Mouse (Mus musculus) frontal cortex, postnatal 25 days (tissue): Measurements from ENCODE around the gene Itsn2.
"Not testable (repeated sequence)": the region's sequence is repeated elsewhere in the genome, so short reads cannot be mapped to it uniquely, and the experiment has no call there.

Source experiments
- DNase-seq, 2 experiments: peaks; one replicate each; pipeline ENCODE4 v3.0.0; 2022; ENCODE audit warnings: low spot score in 2 of 2

Gene Itsn2

DNA sequence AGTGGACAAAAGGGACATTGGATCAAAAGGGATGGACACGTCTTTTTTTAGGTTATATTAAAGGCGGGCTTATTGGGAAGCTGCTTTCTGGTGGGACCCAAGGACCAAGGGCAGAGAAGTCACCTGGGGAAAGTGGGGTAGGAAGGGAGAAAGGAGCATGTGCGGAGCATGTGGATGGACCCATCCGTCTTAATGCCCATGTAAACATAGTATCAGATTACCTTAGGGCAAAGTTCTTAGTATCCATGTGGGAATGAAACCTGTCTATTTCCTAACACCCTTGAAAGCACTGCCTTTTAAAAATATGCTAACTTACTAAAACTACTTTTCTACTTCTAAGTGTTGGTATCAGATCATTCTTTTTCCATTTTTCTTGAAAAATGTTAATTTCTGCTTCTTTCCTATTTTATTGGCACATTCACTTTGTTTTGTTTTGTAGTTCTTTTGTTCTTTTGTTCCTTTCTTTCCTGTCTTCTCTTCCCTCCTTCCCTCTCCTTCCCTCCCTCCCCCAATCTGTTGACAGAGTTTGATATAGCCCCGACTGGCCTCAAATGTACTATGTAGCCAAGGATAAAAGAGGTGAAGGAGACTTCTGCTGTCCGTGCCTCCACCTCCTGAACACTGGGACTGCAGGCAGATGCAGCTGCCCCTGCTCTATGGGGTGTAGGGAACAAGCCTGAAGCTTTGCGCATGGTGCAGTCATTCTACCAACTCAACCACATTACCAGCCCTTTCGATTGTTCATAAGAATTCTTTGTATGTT lies 6.4 kb downstream of the Itsn2 start:
- no peak for DNase-seq

DNA sequence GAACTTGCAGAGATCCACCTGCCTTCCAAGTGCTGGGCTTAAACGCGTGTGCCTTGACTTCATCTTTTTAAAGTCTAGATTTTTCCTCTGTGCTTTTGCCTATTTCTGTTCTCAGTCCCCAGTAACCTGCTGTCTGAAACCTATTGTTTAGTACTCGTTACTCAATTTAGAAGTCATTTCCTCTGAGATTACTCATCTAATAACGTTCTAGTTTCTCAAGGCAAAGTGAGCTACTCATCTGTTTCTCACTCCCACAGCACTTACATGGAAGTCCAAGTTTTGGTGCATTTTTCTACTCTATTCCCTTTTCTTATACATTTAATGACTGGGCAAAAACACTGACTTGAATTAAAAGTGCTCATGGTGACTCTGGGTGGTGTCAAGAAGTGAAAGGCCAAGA lies 7.3 kb downstream of the Itsn2 start:
- no peak for DNase-seq

DNA sequence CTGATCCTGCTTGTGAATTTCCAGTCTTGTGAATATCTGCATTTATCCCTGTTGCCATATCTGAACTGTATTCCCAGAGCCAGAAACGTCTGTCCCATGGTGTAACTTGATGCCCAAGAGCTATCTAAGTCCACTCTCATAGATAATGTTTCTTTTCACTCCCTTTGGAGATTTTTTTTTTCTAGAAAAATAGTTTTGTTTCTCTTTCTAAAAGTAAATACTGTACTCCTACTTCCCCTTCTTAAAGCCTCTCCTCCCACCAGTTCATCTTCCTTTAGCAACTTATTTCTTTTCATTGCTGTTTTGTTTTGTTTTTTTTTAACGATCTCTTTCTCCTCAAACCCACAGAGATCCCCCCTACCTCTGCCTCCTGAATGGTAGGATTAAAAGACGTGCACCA lies 14.2 kb downstream of the Itsn2 start:
- no peak for DNase-seq

DNA sequence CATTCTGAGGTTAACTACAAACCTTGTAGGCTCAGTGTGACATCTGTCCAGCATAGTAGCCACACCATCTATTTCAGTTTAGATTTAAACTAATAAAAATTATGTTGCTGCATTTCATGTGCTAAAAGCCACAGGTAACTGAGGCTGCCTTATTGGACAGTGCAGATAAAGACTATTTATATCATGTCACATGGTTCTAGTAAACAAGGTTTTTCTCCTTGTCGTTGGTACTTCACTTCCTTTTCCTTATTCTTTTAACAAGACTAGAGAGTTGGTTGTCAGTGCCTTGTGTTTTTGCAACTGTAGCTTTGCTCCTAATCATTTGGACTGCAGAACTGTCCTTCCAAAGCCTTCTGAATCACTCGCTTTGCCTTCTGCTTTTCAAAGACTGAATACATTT lies 22.3 kb downstream of the Itsn2 start:
- no peak for DNase-seq

DNA sequence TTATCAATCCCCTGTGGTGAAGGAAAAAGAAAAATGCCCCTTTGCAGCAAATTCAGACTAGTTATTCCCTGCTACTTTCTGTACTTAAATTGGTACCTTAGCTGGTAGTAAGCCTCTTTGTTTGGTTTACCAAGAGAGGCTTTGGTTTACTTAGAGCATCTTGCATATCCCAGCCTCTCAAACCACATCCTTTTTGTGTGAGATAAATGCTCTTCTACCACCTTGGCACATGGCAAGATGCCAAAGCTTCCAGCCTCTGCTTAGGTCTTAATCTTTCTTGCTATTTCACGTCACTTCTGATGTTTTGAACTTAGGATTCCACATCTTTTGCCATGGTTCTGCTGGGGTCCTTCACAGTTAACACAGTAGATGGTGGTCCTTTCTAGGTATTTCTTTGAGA lies 31.8 kb downstream of the Itsn2 start:
- no peak for DNase-seq

DNA sequence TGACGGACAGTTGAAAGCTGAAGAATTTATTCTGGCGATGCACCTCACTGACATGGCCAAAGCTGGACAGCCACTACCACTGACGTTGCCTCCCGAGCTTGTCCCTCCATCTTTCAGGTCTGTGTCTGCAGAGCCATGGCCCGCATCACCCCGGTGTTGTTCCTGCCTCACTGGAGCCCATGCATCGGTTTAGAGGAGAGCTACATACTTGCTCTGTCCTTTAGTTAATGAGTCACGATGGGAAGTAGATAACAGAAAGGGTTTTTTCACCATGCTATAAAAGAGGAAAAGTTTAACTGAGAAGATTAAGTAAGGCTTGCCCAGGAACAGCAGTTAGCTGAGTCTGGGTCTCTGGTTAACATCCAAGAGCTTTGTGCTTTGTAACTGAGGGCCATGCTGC lies 40.5 kb downstream of the Itsn2 start:
- no peak for DNase-seq

DNA sequence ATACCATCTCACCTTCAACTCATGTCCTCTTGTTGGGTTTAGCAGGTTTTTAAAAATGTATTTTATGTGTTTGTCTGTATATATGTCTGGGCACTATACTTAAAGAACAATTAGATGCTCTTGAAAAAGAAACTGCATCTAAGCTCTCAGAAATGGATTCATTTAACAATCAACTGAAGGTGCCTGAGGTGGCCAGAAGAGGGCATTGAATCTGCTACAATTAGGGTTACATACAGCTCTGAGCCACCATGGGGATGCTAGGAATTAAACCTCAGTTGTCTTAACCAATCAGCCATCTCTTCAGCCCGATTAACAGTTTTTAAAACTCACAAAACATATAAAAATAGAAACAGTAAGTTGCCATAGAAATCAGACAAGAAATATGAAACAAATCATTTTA lies 46.0 kb downstream of the Itsn2 start:
- no peak for DNase-seq

DNA sequence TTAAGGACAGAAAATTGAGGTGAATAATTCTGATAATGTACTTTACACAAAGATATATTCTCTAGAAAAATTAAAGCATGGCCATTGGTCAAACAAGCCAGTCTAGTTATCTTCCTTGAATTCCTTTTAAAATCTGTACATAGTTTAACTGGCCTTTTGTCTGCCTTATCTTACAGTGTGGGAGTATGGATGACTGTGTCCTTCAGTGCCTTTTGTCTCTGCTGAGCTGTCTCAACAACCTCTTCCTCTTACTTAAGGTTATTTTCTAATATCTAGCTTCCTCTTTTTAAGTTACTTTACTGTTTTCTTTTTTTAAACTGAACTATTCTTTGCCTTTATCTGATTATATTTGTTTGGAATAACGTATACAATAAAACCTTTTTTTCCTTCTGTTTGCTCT lies 48.3 kb downstream of the Itsn2 start:
- DNase-seq = no peak

DNA sequence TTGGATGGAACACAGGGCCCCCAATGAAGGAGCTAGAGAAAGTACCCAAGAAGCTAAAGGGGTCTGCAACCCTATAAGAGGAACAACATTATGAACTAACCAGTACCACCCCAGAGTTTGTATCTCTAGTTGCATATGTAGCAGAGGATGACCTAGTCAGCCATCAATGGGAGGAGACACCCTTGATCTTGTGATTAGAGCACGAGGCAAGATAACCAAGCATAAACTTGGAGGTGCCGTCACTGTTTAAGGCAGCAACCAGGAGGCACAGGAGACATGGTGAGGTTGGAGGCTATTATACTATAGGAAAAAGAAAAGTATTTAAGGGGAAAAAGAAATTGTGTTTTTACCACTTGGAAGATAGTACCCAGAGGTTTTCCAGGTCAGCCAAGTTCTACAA lies 64.4 kb downstream of the Itsn2 start:
- no peak for DNase-seq

DNA sequence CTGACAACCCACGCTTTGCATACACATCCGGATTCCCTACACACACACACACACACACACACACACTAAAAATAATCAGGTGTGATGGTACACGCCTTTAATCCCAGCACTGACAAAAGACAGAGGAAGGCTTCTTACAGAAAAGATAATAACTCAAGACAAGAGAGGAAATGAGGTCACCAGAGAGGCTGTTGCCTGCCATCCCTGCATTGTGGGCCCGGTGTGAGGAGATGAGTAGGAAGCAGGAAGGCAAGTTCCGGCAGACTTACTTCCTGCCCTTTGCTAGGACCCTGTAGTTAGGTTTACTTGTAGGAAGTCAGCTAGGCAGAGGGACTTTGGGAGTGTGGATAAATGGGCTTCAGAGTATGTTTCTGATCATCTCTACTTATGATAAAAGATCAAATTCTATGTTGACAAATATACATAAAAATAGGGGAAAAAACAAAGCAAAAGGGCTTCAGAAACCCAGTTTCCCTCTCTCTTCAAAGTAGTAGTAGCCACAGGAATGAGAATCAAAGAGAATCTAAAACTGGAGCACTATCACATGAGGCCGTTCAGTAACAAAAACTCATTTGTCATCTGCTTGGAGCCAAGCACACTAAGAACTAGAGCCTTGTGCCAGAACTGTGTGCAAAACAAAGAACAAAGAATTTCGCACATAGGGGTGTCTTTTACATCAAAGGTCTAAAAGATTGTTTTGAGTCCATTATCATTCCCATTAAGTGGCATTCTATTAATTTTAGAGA lies 72.7 kb downstream of the Itsn2 start:
- DNase-seq = no peak

DNA sequence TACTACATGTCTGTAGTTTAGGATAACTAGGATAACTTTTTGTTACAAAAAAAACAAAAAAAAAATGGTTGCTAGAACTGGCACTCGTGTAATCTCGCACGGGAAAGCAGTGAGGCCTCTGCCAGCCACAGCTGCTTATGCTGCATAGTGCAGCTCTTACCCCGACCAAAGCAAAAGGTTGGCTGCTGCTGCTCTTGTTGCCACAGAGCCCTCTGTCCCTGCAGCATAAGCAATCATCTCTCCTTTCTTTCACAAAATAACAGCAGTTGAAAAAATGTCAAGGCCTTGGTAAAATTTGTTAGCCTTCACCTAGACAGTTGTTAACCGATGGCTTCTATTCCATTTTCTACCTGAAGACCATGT lies 73.2 kb downstream of the Itsn2 start:
- DNase-seq = no peak

DNA sequence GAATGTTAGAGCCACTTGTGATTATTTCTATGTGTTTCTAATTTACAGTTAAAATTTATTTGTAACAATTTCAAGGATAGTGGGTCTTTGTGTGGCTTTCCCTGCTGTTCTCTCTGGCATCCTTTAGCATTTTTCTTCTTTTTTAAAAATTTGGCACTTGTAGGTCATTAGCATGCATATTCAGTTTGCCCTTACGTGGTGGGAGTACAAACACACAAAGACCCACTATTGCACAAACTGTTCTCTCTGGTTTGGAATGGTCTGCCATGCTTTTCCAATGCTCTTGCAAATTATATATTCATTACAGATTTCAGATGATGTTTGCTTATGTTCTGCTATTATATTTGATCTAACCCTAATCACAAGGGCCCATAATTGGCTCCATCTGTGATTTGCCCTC lies 83.9 kb downstream of the Itsn2 start:
- DNase-seq = no peak

DNA sequence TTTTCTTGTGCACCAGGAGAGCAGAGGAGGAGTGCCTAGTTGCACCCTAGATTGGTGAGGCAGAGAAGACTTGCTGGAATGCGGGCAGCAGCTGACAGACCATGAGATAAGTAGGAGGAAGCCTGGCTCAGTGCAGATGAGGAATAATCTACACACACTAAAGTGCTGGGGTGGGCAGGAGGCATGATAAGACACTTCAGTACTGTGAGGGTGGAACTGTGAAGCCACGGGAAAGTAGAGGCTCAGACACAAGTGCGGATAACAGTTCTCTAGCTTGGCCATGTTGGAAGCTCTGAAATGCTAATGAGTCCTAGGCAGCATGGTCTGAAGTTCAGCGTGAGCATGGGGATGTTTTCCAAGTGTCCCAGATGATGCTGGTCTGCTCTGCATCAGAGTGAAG lies 87.5 kb downstream of the Itsn2 start:
- DNase-seq = peak; percentile 23 to 49

DNA sequence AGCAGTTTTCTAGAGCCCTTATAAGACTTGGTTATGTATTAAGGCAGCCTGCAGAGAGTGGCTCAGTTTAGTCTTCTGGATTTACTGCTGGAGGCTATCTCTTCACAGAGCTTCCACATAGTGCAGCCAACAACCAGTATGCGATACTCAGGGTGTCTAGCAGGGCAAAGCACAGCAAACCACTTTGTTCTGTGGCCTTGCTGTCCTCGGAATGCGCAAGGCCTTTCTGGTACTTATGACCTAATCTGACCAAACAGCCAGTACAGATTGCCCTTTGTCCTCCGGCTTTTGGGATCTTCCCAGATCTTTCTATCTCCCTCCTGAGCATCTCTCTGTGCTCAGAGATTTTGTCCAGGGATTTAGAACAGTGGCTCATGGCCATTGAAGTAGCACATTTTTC lies 93.0 kb downstream of the Itsn2 start:
- DNase-seq = no peak

DNA sequence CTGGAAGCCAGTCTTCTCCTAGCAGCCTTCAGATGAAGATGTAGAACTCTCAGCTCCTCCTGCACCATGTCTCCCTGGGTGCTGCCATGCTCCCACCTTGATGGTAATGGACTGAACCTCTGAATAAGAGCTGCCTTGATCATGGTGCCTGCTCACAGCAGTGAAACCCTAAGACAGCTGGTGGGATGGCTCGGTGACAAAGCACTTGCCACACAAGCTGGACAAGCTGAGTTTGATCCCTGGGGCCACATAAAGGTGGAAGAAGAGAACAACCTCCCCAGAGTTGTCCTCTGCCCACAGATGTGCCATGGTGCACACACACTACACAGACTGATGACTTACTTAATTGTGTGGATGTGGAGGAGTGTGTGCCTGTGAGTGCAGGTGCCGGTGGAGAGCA lies 95.9 kb downstream of the Itsn2 start:
- no peak for DNase-seq

DNA sequence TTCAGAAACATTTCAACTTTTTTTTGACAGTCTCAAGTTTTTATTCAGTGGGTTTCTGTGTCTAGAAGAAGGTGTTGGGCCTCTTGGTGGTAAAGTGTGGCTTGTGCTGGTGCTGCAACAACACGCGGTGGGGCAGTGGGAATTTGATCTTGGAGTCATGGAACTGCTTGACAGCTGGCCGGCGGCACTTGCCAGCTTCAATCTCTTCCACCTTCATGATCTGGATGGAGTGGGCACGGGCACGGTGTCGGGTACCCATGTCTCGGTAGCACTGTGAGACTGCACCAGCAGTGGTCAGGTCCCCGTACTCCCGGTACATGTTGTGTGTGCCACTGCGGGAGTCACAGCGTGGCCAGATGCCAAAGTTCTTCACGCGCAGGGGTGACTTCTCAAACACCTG lies 96.9 kb downstream of the Itsn2 start:
- no peak for DNase-seq

DNA sequence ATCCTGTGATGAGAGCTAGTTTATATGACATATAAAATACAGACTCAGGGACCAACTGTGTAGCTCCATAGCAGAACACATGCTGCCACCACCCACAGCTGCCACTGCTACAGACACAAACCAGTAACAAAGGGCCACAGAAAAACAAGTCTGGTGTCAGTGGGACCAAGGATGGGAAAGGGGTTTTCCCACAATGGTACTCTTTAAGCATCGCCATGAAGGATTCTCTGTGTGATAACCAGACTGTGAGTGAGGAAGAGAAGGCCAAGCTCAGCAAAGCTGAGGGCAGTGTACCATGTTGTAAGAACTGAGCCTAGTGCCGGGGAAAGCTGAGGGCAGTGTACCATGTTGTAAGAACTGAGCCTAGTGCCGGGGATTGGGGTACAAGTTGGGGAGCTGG lies 98.8 kb downstream of the Itsn2 start:
- DNase-seq = no peak

DNA sequence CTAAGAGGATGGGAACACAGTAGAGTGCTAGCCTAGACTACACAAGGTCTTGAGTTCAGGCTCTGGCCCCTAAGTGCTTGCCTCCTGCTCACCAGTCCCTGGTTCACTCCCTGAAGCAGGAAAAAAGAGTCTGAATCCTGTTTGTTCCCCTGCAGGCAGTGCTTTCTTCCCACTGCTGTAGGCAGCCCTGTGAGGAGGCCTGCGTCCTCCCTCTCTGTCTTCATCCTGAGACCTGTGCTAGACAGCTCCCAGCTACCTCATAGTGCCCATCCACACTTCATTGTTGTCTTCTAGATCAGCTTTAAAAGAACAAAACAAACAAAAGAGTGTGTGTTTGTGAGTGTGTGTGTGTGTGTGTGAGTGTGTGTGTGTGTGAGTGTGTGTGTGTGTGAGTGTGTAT lies 102.1 kb downstream of the Itsn2 start:
- DNase-seq = no peak

DNA sequence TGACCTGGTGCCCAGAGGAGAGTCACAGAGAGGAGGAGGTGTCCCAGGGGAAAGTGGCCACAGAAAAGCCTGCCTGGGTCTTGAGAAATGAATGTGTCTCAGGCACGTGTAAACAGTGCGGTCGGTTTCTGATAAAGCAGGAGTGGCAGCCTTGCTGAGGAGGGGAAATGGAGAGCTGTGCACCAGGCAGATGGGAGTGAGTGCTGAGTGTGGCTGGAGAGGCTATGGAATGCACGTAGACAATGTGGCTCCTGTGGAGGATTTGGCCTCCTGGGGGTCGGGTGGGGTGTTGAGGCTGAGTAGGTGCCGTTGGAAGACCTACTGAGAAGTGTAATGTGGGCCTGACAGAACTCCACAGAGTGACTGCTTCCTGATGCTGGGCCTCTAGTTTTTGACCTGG lies 113.2 kb downstream of the Itsn2 start:
- DNase-seq = not testable (repeated sequence)

DNA sequence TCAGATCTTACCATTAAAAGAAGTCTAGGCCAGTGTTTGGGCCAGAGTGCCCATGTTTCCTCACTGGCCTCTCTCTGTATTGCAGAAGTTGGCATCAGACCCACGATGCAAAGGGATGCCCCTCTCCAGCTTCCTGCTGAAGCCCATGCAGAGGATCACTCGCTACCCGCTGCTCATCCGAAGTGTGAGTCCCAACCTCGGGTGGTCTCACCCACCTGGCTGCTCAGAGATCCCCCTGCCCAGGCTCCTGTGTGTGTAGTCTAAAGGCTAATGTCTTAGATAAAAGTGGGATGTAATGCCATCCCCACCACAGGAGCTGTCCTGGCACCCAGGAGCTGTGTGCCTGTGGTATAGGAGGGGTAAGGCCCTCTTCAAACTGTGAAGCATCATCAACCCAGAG lies 113.7 kb downstream of the Itsn2 start:
- DNase-seq = no peak

DNA sequence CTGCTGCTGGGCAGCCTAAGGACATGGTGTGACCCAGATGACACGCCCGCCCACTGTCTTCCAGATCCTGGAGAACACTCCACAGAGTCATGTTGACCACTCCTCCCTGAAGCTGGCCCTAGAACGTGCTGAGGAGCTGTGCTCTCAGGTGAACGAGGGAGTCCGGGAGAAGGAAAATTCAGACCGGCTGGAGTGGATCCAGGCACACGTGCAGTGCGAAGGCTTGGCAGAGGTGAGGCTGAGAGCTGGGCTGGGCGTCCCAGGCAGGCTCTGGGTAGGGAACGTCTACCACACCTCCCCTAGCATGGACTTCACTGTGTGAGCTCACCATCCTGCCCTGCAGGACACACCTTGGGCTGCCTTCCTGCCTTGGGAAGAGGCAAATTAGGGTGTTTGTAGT lies 114.5 kb downstream of the Itsn2 start:
- DNase-seq = no peak

DNA sequence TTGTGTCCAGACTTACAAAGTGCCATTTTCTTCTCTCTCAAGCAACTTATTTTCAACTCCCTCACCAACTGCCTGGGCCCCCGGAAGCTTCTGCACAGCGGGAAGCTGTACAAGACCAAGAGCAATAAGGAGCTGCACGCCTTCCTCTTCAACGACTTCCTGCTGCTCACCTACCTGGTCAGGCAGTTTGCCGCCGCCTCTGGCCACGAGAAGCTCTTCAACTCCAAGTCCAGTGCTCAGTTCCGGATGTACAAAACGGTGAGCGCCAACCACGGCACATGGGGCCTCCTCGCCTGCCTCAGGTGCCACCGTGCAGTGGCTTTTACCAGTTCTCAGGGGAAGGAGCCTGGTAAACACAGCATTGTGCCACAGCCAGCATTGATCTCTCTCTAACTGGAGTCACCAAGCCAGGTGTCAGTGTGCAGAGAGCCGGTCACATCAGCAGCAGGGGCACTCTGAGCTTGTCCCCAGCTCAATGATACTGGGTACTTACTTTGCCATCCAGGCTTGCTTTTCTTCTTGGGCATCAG lies 115.1 kb downstream of the Itsn2 start:
- DNase-seq = no peak

DNA sequence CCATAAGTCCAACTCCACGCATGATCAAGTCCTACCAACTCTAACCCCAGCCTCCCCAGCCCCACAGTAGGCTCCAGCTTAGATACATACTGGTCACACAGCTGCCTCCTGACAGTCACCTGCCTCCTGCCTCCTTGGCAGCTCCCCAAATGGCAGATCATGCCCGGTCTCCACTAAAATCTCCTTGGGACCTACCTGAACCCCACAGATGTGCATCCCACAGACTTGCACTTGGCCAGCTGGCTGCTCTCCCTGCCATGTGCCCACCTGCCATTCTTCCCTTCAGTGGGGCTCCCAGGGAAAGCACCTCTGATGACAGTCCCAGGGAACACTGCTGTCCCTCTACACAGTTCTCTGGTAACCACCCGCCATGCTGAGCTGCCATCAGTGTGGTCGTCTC lies 115.9 kb downstream of the Itsn2 start:
- no peak for DNase-seq
